Mouse (Mus musculus) urinary bladder, postnatal 25 days (tissue): Measurements from ENCODE around the gene Atm.

Experiments used
- DNase-seq: peaks from one replicate; pipeline ENCODE4 v3.0.0; 2022; ENCODE audit warnings: low spot score

The Atm gene

DNA sequence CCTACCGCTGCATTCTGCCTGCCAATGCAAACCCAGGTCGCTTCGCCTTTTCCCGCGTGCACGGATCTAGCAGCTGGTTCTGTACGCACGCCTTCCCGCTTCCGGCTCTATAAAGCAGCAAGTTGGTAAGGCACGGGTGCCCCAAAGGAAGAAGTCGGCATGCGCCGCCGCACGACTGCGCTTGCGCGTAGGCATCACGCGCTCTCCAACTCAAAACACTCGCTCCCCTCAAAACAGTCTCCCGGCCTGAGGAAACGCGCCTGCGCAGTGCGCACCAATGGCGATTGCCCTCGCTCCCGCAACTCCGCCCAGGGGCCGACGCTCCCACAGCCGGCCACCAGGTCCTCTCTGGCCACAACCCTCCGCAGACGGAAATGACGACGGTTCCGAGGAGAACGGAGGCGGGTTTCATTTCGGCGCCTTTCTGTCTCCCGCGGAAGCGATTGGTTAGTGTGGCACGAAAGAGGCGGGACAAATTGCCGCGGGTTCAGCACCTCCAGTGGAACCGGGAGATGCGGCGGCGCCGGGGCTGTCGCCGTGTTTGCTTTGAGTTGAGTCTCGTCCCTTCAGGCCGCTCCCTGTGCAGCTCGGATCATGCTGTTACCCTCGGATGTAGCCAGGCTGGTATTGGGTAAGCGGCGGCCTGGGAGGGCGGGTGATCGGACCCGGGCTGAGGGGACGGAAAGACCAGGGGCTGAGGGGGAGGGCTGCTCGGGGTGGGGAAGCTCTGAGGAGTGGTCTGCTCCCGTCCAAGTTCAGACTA is at the start of gene Atm, which contains the start of gene Npat:
Gene Atm, minus strand, starts transcription at position 183 of the 763 bp plus-strand sequence.
Gene Npat, plus strand, starts transcription at position 490 of the 763 bp plus-strand sequence.
- DNase-seq: peak; percentile 98

DNA sequence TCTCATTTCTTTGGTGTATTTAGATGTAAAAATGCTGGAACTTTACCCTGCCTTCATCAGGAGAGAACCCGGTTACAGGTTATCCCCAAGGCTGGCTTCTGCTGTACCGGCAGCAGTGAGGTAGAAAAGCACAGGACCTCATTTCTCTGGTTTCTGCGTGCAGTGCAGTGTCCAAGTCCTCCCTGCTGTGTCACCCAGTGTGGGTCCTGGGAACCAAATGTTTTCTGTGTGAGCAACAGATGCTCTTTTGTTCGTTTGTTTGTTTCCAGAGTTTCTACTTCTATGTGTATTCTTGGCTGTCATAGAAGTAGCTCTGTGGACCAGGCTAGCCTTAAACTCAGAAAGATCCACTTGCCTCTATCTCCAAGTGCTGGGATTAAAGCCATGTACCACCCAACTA is 45.3 kb upstream of the Atm start:
- no peak for DNase-seq

GRCm38 (mm10) chr9:53575721-53576120 is 39.2 kb upstream of the Atm start:
- no peak for DNase-seq

DNA sequence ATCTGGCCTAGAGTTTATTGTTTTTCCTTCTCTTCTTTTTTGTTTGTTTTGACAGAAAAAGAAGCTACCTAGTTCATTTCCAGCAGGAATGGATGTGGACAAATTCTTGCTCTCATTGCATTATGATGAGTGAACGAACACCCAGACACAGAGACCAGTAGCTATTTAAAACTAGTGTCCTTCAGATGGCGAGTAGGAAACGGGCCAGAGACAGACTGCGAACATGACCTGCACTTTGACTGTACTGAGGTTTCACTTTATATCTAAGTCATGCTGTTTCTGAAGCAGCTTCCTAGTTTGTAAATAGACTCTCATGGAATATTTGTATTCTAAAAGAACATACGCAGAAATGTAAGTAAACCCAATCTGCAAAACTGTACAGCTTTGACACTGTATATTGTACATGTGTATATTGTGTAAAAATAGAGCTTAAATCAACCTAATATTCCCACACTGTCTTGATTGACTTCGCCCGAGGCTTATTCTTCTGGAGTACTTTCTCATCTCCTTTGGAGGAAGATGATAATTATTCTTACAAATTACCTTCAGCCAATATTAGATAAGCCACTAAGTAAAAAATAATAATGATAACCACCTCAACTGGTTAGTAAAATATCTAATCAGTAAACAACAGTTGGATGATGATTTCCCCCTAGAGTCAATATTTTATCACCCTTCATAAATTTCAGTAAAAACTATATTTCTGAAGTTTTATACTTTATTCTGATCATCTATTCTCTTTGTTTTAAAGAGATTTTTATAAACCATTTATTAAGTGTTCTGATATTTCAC is 36.2 kb upstream of the Atm start:
- no peak for DNase-seq

GRCm38 (mm10) chr9:53570662-53571061 is 34.1 kb upstream of the Atm start:
- DNase-seq: no peak

GRCm38 (mm10) chr9:53537336-53537965 is 911 bp upstream of the Atm start:
- DNase-seq: no peak

GRCm38 (mm10) chr9:53535416-53536320 is 872 bp downstream of the Atm start:
- peak; percentile 3 for DNase-seq

DNA sequence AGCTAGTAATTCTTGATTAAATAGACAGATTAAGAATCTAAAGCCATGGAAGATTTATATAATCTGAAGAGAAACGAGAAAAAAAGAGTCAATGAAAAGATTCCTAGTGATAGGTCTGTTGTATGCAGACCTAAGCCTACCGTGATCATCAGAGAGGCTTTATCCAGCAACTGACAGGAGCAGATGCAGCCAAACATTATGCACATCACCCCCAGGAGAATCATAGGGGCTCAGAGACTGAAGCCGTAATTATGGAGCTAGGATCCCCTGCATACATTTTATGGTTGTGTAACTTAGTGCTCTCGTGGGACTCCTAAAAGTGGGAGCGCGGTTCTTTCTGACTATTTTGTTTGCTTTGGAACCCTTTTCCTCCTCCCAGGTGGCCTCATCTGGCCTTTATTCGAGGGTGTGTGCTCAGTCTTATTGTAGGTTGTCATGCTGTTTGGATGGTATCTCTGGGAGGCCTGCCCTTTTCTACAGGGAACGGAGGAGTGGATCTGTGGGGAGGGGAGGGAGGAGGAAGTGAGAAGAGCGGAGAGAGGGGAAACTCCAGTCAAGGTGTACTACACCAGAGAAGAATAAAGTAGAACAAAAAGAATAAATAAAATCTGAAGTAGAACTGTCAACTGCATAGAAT is 19.0 kb downstream of the Atm start:
- no peak for DNase-seq

DNA sequence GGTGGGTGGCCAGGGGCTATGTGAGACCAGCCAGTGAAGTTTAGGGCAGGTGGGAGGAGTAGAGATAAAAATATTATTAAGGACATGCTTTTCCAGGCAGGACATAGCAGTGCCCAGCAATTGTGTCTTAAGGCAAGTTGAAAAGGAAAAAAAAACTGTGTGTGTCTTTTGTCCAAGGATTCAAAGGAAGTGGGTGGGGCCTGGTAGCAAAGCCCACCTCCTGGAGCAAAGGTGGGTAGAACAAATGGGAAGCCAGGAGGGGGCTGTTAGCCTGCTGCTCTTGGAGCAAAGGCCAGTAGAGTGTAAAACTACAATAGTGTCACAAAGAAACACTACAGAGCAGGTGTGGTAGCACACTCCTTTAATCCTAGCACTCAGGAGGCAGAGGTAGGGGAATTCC is 22.4 kb downstream of the Atm start:
- DNase-seq: no peak

- no peak for DNase-seq
Observed at GRCm38 (mm10) chr9:53508053-53508452, 28.5 kb downstream of the Atm start.

DNA sequence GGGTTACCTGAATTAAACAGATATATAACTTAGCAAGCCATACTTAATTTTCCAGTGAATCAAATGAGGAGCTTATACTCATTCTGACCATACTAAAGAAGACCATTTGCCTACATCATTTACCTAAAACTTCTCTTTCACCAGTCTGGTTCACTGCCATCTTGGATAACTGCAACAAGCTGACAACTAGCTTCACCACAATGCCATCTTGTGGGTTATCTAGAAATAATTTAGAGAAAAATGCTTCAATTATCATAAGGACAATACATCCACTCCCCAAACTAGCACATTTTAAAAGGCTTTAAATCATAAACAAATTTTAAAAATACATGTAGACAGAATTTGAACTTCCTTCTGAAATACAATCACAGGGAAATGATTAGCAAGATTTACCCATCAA is 50.7 kb downstream of the Atm start:
- DNase-seq: no peak

GRCm38 (mm10) chr9:53472806-53473518 is 63.6 kb downstream of the Atm start:
- DNase-seq: no peak

- DNase-seq: no peak
Observed at GRCm38 (mm10) chr9:53452038-53452437, 84.5 kb downstream of the Atm start.

- no peak for DNase-seq
Observed at GRCm38 (mm10) chr9:53450609-53451008, 85.9 kb downstream of the Atm start.

- no peak for DNase-seq
Observed at GRCm38 (mm10) chr9:53435830-53436570, 100.5 kb downstream of the Atm start.

- DNase-seq: no peak
Observed at GRCm38 (mm10) chr9:53427638-53428037, 108.9 kb downstream of the Atm start.

DNA sequence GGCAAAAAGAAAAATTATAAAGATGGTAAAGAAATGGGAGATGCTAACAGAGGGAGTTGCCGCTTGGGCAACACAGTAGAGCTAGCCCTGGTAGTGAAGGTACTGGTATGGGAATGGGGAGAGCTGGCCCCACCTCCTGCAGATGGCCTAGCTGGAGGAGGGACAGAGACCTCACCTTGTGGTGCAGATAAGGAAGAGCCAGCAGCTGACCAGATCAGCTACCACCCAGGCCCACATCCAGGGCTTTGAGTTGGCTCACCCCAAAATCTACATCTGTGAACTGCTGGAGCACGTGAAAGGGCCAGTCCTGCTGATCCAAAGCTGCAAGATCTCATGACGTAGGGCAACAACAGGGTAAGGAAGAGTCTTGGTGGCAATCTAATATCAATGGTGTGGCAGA is 109.8 kb downstream of the Atm start:
- no peak for DNase-seq

DNA sequence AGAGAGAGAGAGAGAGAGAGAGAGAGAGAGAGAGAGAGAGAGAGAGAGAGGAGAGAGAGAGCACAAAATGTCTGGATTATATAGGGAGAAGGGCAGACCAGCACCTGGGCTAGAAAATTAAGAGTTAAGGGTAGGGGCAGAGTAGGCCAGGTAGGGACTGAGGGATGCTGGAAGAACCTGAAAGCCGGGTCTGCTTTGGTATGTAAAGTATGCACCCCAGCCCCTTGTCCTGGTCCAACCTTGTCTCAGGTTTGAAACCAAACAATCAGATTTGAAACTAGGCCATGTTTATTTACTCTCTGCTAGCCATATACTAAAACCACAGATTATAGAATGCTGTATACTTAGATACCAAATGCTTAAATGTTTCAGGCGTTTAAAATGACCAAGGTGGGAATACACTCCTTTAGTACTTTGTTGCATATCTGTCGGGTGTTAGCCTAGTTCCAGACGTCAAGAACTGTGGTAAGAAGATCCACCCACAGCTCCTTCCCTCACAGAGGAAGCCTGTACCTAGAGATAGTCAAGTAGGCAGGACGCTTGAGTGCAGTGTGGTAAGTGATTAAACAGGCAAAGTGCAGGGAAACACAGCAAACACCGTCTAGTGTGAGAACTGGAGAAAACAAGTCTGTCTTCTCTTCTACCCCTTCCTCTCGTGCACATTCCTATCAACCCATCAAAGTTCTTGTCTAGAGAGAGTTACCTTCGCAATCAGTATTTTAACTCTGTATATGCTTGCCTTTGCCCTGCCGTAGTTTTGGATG is 114.2 kb downstream of the Atm start:
- DNase-seq: no peak

- DNase-seq: no peak
Observed at GRCm38 (mm10) chr9:53409427-53409826, 127.1 kb downstream of the Atm start.
